ENCODE assay signal across 8 mouse cellular contexts in genomic region chr1:133130638-133131560, GRCm38 (mm10). TPM values are rescaled to one million over a fixed set of nuclear protein-coding genes. Genes with fewer than 3 reads are reported as not detected.
A peak's percentile ranks its signal among the peaks of the same experiment; 100 is the strongest.
DNase-seq lines count a peak whose midpoint lies in the region; ATAC-seq lines count a peak whose summit lies in the region.

Ppp1r15b (plus strand) TSS chr1:133131143.

- under 1% methylated on average over 72 of the region's 72 CpGs for WGBS in lung, embryonic 16.5 days

- DNase-seq in MEL-GATA-1-ER (ENCODE audit: extremely low read depth, low read depth) = peak; percentile 96
- peak; percentile 98 for DNase-seq in cerebellum, adult 8-10 months
- peak; percentile 98 for DNase-seq in forelimb bud, embryonic 11.5 days (ENCODE audit: low read depth, low spot score)
- DNase-seq in layer of hippocampus, adult 9-10 months (ENCODE audit: low spot score) = peak; percentile 97
- peak; percentile 89 for DNase-seq in ovary, postnatal 10 days (ENCODE audit: low spot score)
- DNase-seq in thymus, postnatal 10 days (ENCODE audit: low spot score in 2 of 2) = peak; percentile 94 to 99

- no peaks in the 10 kb centered on the region for H3K9me3 ChIP-seq in lung, embryonic 16.5 days (ENCODE audit: control insufficient read depth, low read length)

- peaks cover 3% of the 10 kb centered on the region; the same call in 1 of the 2 replicates for H3K36me3 ChIP-seq in lung, embryonic 16.5 days (ENCODE audit: control insufficient read depth, insufficient read depth, low read length)

- H3K4me3 ChIP-seq in lung, embryonic 16.5 days (ENCODE audit: low read length) = peak within 1 kb of the TSS; percentile 76

- peak within 1 kb of the TSS; percentile 94 for H3K4me2 ChIP-seq in lung, embryonic 16.5 days (ENCODE audit: low read depth, low read length)

- no peaks in the 10 kb centered on the region for H3K27me3 ChIP-seq in lung, embryonic 16.5 days (ENCODE audit: control insufficient read depth, insufficient read depth, low read depth, low read length)

- H3K27ac ChIP-seq in lung, embryonic 16.5 days (ENCODE audit: low read length) = peak within 1 kb of the TSS; percentile 98

- peak; percentile 92 to 96 for ATAC-seq in hematopoietic stem cell, adult 5-6 weeks (replicated peaks in 1 of 2; ENCODE audit: insufficient read depth in 1 of 2, low FRiP score in 2 of 2, low TSS enrichment in 1 of 2, low read depth in 1 of 2, poor library complexity in 2 of 2, severe bottlenecking in 2 of 2)
- ATAC-seq in lung, embryonic 16.5 days (ENCODE audit: low read depth) = peak; percentile 99

- peak within 1 kb of the TSS; percentile 98 for H3K9ac ChIP-seq in lung, embryonic 16.5 days (ENCODE audit: low read length)

- H3K4me1 ChIP-seq in lung, embryonic 16.5 days (replicated peaks; ENCODE audit: control insufficient read depth, insufficient read depth, low read length) = peaks cover 21% of the 10 kb centered on the region

RNA-seq across cellular contexts. Expression of gene Ppp1r15b, which starts in this region (rescaled TPM):
- 82.9 and 85.7 TPM in 2 replicates for total RNA-seq in hematopoietic stem cell, adult 5-6 weeks (2017)
- 39.0 and 42.5 TPM in 2 replicates for polyA plus RNA-seq in lung, embryonic 16.5 days (2015; fragmentation: Nextera tagmentation; extraction: Ambion mirVana)

Comparison
In these comparisons a context has a peak if more than half of its experiments do, and no peak if none do; other contexts are left out.
1. Peak in every context shown above with its lines: DNase-seq, ATAC-seq, H3K4me3 ChIP-seq and H3K27ac ChIP-seq.